Mouse (Mus musculus) kidney, postnatal 0 days (tissue): ENCODE measurements around the gene Tmem199. TPM values are rescaled to one million over a fixed set of nuclear protein-coding genes. Genes with fewer than 3 reads are reported as not detected.
A peak's percentile ranks its signal among the peaks of the same experiment; 100 is the strongest.

Experiments
- ATAC-seq: fragments of 200-750 bp; cut with Nextera tagmentation; replicated peaks from 2 replicates; pipeline ENCODE4 v1.8.0; 2017; ENCODE audit warnings: low read depth, moderate number of reproducible peaks, moderate TSS enrichment, moderate library complexity; ENCODE audit not compliant: low FRiP score
- DNase-seq: peaks from one replicate; pipeline ENCODE4 v3.0.0-alpha.2; 2016; ENCODE audit warnings: low spot score
- H3K27ac ChIP-seq: fragments of 300-500 bp; sonication (generic); 2 replicates; pipeline ENCODE4 v1.5.1; 2014; ENCODE audit warnings: mild to moderate bottlenecking
- H3K27me3 ChIP-seq: fragments of 300-500 bp; sonication (generic); 2 replicates; pipeline ENCODE4 v1.6.1; 2014; ENCODE audit warnings: low read length, mixed read lengths; ENCODE audit not compliant: insufficient read depth
- H3K36me3 ChIP-seq: fragments of 300-500 bp; sonication (generic); 2 replicates; pipeline ENCODE4 v1.6.1; 2014; ENCODE audit warnings: low read length, mixed read lengths; ENCODE audit not compliant: insufficient read depth
- H3K4me1 ChIP-seq: fragments of 300-500 bp; sonication (generic); replicated peaks from 2 replicates; pipeline ENCODE4 v1.6.1; 2014; ENCODE audit warnings: antibody characterized with exemption, low read length, mixed read lengths; ENCODE audit not compliant: insufficient read depth
- H3K4me2 ChIP-seq: fragments of 300-500 bp; sonication (generic); 2 replicates; pipeline ENCODE4 v1.6.1; 2014; ENCODE audit warnings: mild to moderate bottlenecking, low read length, moderate library complexity, mixed read lengths
- H3K4me3 ChIP-seq: fragments of 300-500 bp; sonication (generic); replicated peaks from 2 replicates; pipeline ENCODE4 v1.5.1; 2014; ENCODE audit warnings: low read depth, low read length
- H3K9ac ChIP-seq: fragments of 300-500 bp; sonication (generic); 2 replicates; pipeline ENCODE4 v1.6.1; 2014; ENCODE audit warnings: low read depth, low read length
- H3K9me3 ChIP-seq: fragments of 300-500 bp; sonication (generic); replicated peaks from 2 replicates; pipeline ENCODE4 v1.6.1; 2016; ENCODE audit warnings: low read length, inconsistent platforms, mixed read lengths
- CTCF ChIP-seq: IDR thresholded peaks from 2 replicates; pipeline ENCODE4 v1.5.1; 2016; ENCODE audit warnings: antibody characterized with exemption, low read depth, mild to moderate bottlenecking, moderate library complexity
- WGBS: fragments of 180-500 bp; shearing (Covaris S2); extraction: QIAGEN DNeasy Blood & Tissue Kit; methylation state at CpG from one replicate; pipeline ENCODE4 v1.1.7; 2014; 5-methylcytosine and 5-hydroxymethylcytosine counted together
- polyA plus RNA-seq: library from polyadenylated mRNA; unstranded; fragments of >200 nt; fragmentation: Nextera tagmentation; extraction: Ambion mirVana; gene quantifications from 2 replicates; pipeline ENCODE4 v1.2.1, GENCODE M21; 2015

Tmem199 gene
- polyA plus RNA-seq, 1 experiment from 2014 or later, result 56.0 TPM

DNA sequence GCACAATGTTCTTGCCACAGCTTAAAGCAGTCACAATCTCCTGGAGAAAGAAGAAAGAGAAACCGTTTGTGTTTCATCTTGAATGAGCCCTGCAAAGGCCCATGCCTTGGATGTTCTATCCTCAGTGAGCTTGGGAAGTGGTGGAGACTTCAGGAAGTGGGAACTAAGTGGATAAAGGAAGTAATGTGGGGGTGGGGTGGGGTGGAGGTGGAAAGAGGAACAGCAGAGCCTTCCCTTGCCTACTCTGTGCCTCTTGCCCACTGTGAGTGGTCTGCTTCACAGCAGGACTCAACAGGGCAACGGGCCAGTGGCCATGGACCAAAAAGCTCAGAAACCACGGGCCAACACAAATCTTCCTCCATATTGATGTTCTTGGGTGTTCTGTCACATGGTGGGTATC lies 36.7 kb downstream of the Tmem199 start:
- Histone ChIP-seq H3K36me3 (no peaks in the 10 kb centered on the region), H3K27ac (no peak overlapping the region), H3K4me1 (no peaks in the 10 kb centered on the region), H3K4me2 (no peak overlapping the region), H3K9ac (no peak overlapping the region), H3K9me3 (no peaks in the 10 kb centered on the region), H3K4me3 (no peak overlapping the region), H3K27me3 (no peaks in the 10 kb centered on the region)
- WGBS, result 82% methylated on average over 3 of the region's 3 CpGs
- TF ChIP-seq CTCF, result no peak
- no peak for DNase-seq
- ATAC-seq, result no peak

DNA sequence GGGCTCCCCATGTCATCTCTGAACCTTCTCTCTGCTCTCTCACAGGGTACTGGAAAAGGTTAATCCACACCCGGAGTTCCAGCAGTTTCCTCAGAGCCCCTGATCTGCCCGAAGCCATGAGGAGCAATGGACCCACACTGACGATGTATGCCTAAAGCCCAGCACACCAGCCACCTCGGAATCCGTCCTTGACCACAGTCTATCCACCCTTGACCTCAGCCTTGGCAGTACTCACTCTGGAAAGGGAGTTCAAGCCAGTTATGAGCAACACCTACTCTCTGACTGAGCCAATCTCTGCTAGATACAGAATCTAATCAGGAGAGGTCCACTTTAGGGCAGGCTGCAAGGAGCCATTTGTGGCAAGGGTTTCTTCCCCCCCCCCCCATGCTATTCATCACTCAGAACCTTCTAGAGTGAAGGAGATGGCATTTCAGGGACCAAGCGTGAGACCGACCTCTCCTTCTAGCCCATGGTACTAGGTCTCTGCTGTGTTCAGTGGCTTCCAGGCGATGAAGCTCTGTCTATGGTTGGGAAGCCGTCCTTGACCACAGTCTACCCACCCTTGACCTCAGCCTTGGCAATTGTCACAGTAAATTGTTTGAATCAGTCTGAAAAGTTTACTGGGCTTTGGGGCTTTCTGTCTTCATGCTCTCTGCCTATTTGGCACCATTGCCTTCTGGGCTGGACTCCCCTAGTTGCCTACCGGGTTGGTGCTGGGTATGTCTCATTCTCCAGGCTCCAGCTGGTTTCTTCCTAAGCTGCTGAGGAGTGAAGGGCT lies 40.5 kb downstream of the Tmem199 start:
- Histone ChIP-seq H3K9ac (no peak overlapping the region), H3K27ac (no peak overlapping the region), H3K9me3 (no peaks in the 10 kb centered on the region), H3K36me3 (no peaks in the 10 kb centered on the region), H3K4me3 (no peak overlapping the region), H3K4me2 (no peak overlapping the region), H3K27me3 (no peaks in the 10 kb centered on the region), H3K4me1 (peaks cover 3% of the 10 kb centered on the region; the same call in 1 of the 2 replicates)
- TF ChIP-seq CTCF, result no peak
- no peak for DNase-seq
- WGBS, result 91% methylated on average over 10 of the region's 10 CpGs
- no peak for ATAC-seq

DNA sequence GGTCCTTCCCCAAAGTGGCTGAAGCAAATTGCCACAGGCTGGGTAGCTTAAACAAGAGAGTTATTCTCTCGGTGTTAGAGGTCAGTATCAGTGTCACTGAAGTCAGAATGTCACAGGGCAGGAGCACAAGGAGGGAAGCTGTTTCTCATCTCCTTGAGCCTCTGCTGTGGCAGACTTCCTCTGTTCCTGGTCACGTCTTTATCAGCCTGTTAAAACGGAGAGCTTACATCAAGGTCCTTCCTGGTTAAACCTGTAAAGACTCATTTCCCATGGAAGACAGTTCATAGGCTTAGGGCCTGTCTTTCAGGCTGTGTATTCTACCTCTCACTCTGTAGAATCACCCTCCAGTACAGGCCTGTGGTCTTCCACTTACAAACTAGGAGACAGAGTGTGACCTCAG lies 44.0 kb downstream of the Tmem199 start:
- Histone ChIP-seq H3K27me3 (no peaks in the 10 kb centered on the region), H3K36me3 (no peaks in the 10 kb centered on the region), H3K27ac (no peak overlapping the region), H3K4me1 (peaks cover 14% of the 10 kb centered on the region; the same call in 1 of the 2 replicates), H3K4me2 (no peak overlapping the region), H3K9ac (no peak overlapping the region), H3K9me3 (no peaks in the 10 kb centered on the region), H3K4me3 (no peak overlapping the region)
- 36% methylated on average over 3 of the region's 3 CpGs for WGBS
- no peak for ATAC-seq
- no peak for TF ChIP-seq CTCF
- DNase-seq, result no peak

DNA sequence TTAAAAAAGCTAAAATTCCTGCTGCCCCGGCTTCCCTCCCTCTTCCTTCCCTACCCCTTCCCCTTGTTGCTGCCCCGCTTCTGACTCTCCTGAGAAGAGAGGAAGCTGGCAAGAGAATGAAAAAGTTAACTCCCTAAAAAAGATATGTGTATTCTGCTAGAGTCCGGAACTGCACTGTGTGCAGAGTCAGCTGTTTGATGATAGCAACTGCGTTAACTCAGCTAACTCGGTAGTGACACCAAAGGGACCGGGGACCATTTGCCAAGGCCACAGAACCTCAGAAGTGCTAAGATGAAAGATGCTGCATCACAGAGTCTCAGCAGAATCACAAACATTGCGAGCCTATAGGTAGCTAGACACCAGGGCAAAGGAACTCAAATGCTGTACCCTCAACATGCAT lies 44.5 kb downstream of the Tmem199 start:
- Histone ChIP-seq H3K27me3 (no peaks in the 10 kb centered on the region), H3K4me1 (peaks cover 14% of the 10 kb centered on the region; the same call in 1 of the 2 replicates), H3K4me3 (no peak overlapping the region), H3K9ac (no peak overlapping the region), H3K27ac (no peak overlapping the region), H3K4me2 (no peak overlapping the region), H3K9me3 (no peaks in the 10 kb centered on the region), H3K36me3 (no peaks in the 10 kb centered on the region)
- WGBS, result 72% methylated on average over 7 of the region's 7 CpGs
- no peak for TF ChIP-seq CTCF
- DNase-seq (no peak), ATAC-seq (no peak)

DNA sequence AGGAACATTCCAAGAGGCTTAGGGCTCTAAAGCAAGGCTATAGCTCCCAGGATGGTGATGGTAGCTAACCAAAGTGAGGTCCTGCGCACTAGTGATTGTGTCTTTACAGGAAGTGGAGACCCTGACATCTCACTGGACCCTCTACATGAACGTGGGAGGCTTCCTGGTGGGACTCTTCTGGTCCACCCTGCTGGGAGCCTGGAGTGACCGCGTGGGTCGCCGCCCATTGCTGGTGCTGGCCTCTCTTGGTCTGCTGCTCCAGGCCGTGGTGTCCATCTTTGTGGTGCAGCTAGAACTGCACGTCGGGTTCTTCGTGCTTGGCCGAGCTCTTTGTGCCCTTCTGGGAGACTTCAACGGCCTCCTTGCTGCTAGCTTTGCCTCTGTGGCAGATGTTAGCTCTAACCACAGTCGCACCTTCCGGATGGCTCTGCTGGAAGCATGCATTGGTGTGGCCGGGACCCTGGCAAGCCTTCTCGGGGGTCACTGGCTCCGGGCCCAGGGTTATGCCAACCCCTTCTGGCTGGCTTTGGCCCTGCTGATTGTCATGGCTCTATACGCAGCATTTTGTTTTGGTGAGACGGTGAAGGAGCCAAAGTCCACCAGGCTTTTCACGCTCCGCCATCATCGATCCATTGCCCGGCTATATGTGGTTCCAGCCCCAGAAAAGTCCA lies 45.6 kb downstream of the Tmem199 start:
- no peaks in the 10 kb centered on the region for H3K36me3 ChIP-seq
- peak overlapping the region; percentile 69 for H3K4me3 ChIP-seq
- peaks cover 14% of the 10 kb centered on the region; the same call in 1 of the 2 replicates for H3K4me1 ChIP-seq
- peak overlapping the region; percentile 84 for H3K9ac ChIP-seq
- DNase-seq (no peak), ATAC-seq (peak; percentile 30; the same call in 1 of the 2 replicates)
- 58% methylated on average over 23 of the region's 23 CpGs for WGBS
- H3K27ac ChIP-seq, result peak overlapping the region; percentile 90
- H3K9me3 ChIP-seq, result no peaks in the 10 kb centered on the region
- TF ChIP-seq CTCF, result no peak
- H3K4me2 ChIP-seq, result peak overlapping the region; percentile 99
- H3K27me3 ChIP-seq, result no peaks in the 10 kb centered on the region

DNA sequence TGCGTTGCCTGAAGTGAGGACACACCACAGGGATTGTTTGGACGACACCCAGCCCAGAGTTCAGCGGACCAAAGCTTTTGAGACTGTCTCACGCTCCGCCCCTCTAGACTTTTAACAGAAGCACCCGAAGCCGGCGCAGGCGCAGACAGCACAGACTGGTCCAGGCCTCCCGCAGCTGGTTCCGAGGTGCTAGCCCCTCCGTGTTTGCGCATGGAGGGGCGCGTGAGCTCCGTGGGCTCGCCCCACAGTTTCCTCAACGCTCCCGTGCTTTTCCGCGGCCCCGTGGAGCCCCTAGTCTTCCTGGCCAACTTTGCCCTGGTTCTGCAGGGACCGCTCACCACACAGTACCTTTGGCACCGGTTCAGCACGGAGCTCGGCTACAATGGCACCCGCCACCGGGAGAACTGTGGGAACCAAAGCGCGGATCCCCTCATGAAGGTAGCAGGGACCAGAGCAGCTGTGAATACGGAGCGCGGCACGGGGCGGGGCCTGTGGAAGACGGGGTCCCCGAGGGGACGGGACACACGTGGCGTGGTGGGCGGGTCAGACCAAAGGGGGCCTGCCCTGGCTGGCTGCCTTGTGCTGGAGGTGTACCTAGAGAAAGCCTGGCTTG lies 46.3 kb downstream of the Tmem199 start, which contains the start of gene Slc46a1:
TSS of gene Slc46a1 (plus strand) at position 130 of the 613 bp plus-strand sequence.
- Histone ChIP-seq H3K9me3 (no peaks in the 10 kb centered on the region), H3K27ac (peak within 1 kb of the TSS; percentile 90), H3K36me3 (no peaks in the 10 kb centered on the region), H3K4me3 (peak within 1 kb of the TSS; percentile 69), H3K27me3 (no peaks in the 10 kb centered on the region), H3K9ac (peak within 1 kb of the TSS; percentile 84), H3K4me2 (peak within 1 kb of the TSS; percentile 99), H3K4me1 (peaks cover 14% of the 10 kb centered on the region; the same call in 1 of the 2 replicates)
- DNase-seq, result peak; percentile 95
- under 1% methylated on average over 41 of the region's 41 CpGs for WGBS
- TF ChIP-seq CTCF, result no peak
- peak; percentile 93 for ATAC-seq
